Mouse (Mus musculus) intestine, embryonic 14.5 days (tissue): ENCODE results near the gene Rasgef1b. TPM values are rescaled to one million over a fixed set of nuclear protein-coding genes. Genes with fewer than 3 reads are reported as not detected.
A peak's percentile ranks its signal among the peaks of the same experiment; 100 is the strongest.

Experiments used
- ATAC-seq: fragments of 200-750 bp; cut with Nextera tagmentation; replicated peaks from 2 replicates; pipeline ENCODE4 v1.8.0; 2017; ENCODE audit warnings: low read depth, moderate number of reproducible peaks, moderate TSS enrichment, moderate library complexity; ENCODE audit not compliant: low FRiP score, low TSS enrichment
- DNase-seq: peaks from one replicate; pipeline ENCODE4 v3.0.0-alpha.2; 2018; ENCODE audit warnings: low spot score
- H3K27ac ChIP-seq: fragments of 300-500 bp; sonication (generic); 2 replicates; pipeline ENCODE4 v1.5.1; 2014; ENCODE audit warnings: low read depth, mild to moderate bottlenecking, control low read depth
- H3K27me3 ChIP-seq: fragments of 300-500 bp; sonication (generic); replicated peaks from 2 replicates; pipeline ENCODE4 v1.6.1; 2014; ENCODE audit warnings: low read length, control low read depth; ENCODE audit not compliant: control insufficient read depth, insufficient read depth
- H3K36me3 ChIP-seq: fragments of 300-500 bp; sonication (generic); 2 replicates; pipeline ENCODE4 v1.6.1; 2014; ENCODE audit warnings: low read length, control low read depth; ENCODE audit not compliant: control insufficient read depth, insufficient read depth
- H3K4me1 ChIP-seq: fragments of 300-500 bp; sonication (generic); replicated peaks from 2 replicates; pipeline ENCODE4 v1.6.1; 2014; ENCODE audit warnings: low read length, control low read depth, mixed read lengths; ENCODE audit not compliant: control insufficient read depth, insufficient read depth
- H3K4me2 ChIP-seq: fragments of 300-500 bp; sonication (generic); 2 replicates; pipeline ENCODE4 v1.6.1; 2014; ENCODE audit warnings: low read length
- H3K4me3 ChIP-seq: fragments of 300-500 bp; sonication (generic); 2 replicates; pipeline ENCODE4 v1.5.1; 2014; ENCODE audit warnings: low read depth, low read length, control low read depth, mixed read lengths
- H3K9ac ChIP-seq: fragments of 300-500 bp; sonication (generic); 2 replicates; pipeline ENCODE4 v1.6.1; 2014; ENCODE audit warnings: mild to moderate bottlenecking, low read length
- H3K9me3 ChIP-seq: fragments of 300-500 bp; sonication (generic); 2 replicates; pipeline ENCODE4 v1.6.1; 2016; ENCODE audit warnings: low read length, control low read depth; ENCODE audit not compliant: control insufficient read depth
- WGBS: fragments of 180-500 bp; shearing (Covaris S2); extraction: QIAGEN DNeasy Blood & Tissue Kit; methylation state at CpG from one replicate; pipeline ENCODE4 v1.1.7; 2014; 5-methylcytosine and 5-hydroxymethylcytosine counted together
- polyA plus RNA-seq: library from polyadenylated mRNA; unstranded; fragments of >200 nt; fragmentation: Nextera tagmentation; extraction: Ambion mirVana; gene quantifications from 2 replicates; pipeline ENCODE4 v1.2.1, GENCODE M21; 2014

Rasgef1b gene
- polyA plus RNA-seq, 1 experiment from 2014 or later, result 13.0 TPM

DNA sequence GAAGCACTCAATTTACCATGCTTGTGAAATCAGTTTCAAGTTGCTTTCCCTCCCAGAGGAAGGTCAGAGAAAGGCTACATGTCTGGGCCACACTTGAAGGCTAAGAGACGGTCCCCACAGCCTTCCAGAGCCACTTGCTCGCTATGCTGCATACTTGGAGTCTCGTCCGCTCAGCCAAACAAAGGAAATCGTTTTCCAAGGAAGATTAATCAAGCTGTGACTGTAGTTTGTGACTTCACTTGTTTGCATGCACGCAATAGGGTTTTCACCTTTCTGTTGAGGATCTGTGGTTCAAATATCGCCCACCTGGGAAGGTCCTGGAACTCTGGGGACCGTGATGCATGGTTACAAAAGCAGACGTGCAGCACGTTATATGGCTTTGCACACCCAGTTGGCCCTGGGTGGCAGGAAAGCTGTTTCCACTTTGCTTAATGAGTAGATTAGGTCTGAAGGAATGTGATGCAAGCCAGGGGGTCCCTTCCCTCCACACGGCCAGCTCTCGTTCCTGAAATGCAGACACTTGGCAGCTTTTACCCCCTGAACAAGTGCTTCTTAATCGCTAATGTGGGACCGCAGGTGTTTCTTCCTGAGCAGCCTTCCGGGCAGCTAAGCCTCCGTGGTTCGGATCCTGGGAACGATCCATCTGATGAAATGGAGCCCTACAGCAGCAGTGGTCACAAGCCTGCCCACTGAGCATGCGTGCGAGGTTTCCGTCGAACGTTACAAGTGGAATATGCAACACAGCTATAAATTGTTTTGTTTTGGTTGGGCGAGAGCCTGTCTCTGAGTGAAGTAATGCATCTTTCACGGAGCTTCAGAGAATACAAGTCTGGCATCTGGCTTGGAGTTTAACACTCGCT is 537.7 kb downstream of the Rasgef1b start:
- ATAC-seq, result no peak
- WGBS, result 47% methylated on average over 26 of the region's 26 CpGs
- H3K27ac ChIP-seq, result no peak overlapping the region
- peak overlapping the region; percentile 28 for H3K4me2 ChIP-seq
- H3K4me3 ChIP-seq, result no peak overlapping the region
- no peaks in the 10 kb centered on the region for H3K36me3 ChIP-seq
- no peak for DNase-seq
- no peaks in the 10 kb centered on the region for H3K9me3 ChIP-seq
- no peak overlapping the region for H3K9ac ChIP-seq
- peaks cover 7% of the 10 kb centered on the region; the same call in 1 of the 2 replicates for H3K4me1 ChIP-seq
- H3K27me3 ChIP-seq, result no peaks in the 10 kb centered on the region

- H3K27ac ChIP-seq, result no peak overlapping the region
- H3K4me2 ChIP-seq, result no peak overlapping the region
- no peaks in the 10 kb centered on the region for H3K4me1 ChIP-seq
- 81% methylated on average over 7 of the region's 7 CpGs for whole genome bisulfite sequencing
- no peaks in the 10 kb centered on the region for H3K36me3 ChIP-seq
- no peaks in the 10 kb centered on the region for H3K9me3 ChIP-seq
- no peaks in the 10 kb centered on the region for H3K27me3 ChIP-seq
- 0 out of 2 replicates have a peak, but pooled peaks have one; percentile 36 for ATAC-seq
- DNase-seq, result no peak
- no peak overlapping the region for H3K4me3 ChIP-seq
- H3K9ac ChIP-seq, result no peak overlapping the region
Measured at GRCm38 (mm10) chr5:99183637-99184036, 545.2 kb downstream of the Rasgef1b start.

- no peaks in the 10 kb centered on the region for H3K36me3 ChIP-seq
- ATAC-seq, result no peak
- no peak overlapping the region for H3K27ac ChIP-seq
- H3K27me3 ChIP-seq, result no peaks in the 10 kb centered on the region
- no peak for DNase-seq
- peaks cover 7% of the 10 kb centered on the region; the same call in 1 of the 2 replicates for H3K9me3 ChIP-seq
- H3K4me2 ChIP-seq, result no peak overlapping the region
- H3K9ac ChIP-seq, result no peak overlapping the region
- H3K4me3 ChIP-seq, result no peak overlapping the region
- H3K4me1 ChIP-seq, result no peaks in the 10 kb centered on the region
- WGBS, result 58% methylated on average over 8 of the region's 8 CpGs
Measured at GRCm38 (mm10) chr5:99174608-99175385, 554.1 kb downstream of the Rasgef1b start.

DNA sequence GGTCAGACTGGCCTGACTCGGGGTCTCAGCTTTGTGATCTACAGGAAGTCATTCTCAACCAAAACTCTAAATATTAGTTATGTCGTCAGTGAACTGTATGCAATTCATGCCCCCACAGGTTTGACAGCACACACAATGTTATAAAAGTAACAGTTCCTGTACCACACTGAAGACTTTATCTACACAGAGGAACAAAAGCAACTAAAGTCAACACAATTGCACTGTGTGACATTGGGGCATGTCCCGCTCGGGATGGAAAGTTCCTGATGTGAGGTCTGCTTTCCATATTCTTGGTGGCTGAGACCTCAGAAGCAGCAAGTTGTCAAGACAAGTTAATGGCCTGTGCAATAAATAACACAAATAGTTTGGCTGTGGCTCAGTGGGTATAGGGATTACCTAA is 559.0 kb downstream of the Rasgef1b start:
- ATAC-seq, result no peak
- 60% methylated on average over 4 of the region's 4 CpGs for WGBS
- no peak overlapping the region for H3K4me3 ChIP-seq
- no peaks in the 10 kb centered on the region for H3K36me3 ChIP-seq
- DNase-seq, result no peak
- no peaks in the 10 kb centered on the region for H3K4me1 ChIP-seq
- no peaks in the 10 kb centered on the region for H3K27me3 ChIP-seq
- no peak overlapping the region for H3K9ac ChIP-seq
- H3K4me2 ChIP-seq, result no peak overlapping the region
- no peak overlapping the region for H3K27ac ChIP-seq
- no peaks in the 10 kb centered on the region for H3K9me3 ChIP-seq

DNA sequence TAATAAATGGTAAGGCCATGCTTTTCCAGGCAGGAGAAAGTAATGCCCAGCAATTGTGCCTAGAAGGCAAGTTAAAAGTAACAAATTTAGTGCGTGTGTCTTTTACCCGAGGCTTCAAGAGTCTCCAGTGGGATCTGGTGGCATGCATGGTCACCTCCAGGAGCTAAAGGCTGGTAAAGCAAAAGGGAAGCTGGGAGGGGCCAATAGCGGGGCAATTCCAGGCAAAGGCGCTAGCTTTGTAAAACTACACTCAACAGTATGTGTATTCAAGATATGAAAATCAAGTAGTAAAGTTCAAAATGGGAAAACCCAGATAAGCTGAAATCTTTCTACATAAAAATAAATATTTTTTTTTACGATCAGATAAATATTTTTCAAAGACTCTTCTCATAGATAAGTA is 561.1 kb downstream of the Rasgef1b start:
- WGBS, result 85% methylated on average over 5 of the region's 5 CpGs
- H3K4me2 ChIP-seq, result no peak overlapping the region
- no peak for DNase-seq
- H3K9ac ChIP-seq, result no peak overlapping the region
- H3K27ac ChIP-seq, result no peak overlapping the region
- no peaks in the 10 kb centered on the region for H3K4me1 ChIP-seq
- no peaks in the 10 kb centered on the region for H3K27me3 ChIP-seq
- H3K9me3 ChIP-seq, result no peaks in the 10 kb centered on the region
- H3K36me3 ChIP-seq, result no peaks in the 10 kb centered on the region
- no peak overlapping the region for H3K4me3 ChIP-seq
- ATAC-seq, result no peak

Other genes with a start within 250 kb of the Rasgef1b start
- 0.23 and 0.48 TPM in 2 replicates for gene Vamp9, start 177.2 kb upstream of the Rasgef1b start, polyA plus RNA-seq
- gene Hnrnpd, start 249.9 kb upstream of the Rasgef1b start, polyA plus RNA-seq, result 142 and 148 TPM in 2 replicates
- gene 4930524J08Rik, start 250.0 kb upstream of the Rasgef1b start, polyA plus RNA-seq, result 1.6 and 3.2 TPM in 2 replicates